Mouse (Mus musculus) kidney, postnatal 0 days (tissue): ENCODE measurements at regions not wholly inside any gene's neighbourhood (a gene's known extent, or its start where the extent isn't known, plus 50 kb on each side); places are given as distances from the start of the nearest gene placed in this dataset.

ENCODE experiments used
- ATAC-seq: fragments of 200-750 bp; cut with Nextera tagmentation; replicated peaks from 2 replicates; pipeline ENCODE4 v1.8.0; 2017; ENCODE audit warnings: low read depth, moderate number of reproducible peaks, moderate TSS enrichment, moderate library complexity; ENCODE audit not compliant: low FRiP score
- DNase-seq: peaks from one replicate; pipeline ENCODE4 v3.0.0-alpha.2; 2016; ENCODE audit warnings: low spot score
- H3K27ac ChIP-seq: fragments of 300-500 bp; sonication (generic); 2 replicates; pipeline ENCODE4 v1.5.1; 2014; ENCODE audit warnings: mild to moderate bottlenecking
- H3K27me3 ChIP-seq: fragments of 300-500 bp; sonication (generic); 2 replicates; pipeline ENCODE4 v1.6.1; 2014; ENCODE audit warnings: low read length, mixed read lengths; ENCODE audit not compliant: insufficient read depth
- H3K36me3 ChIP-seq: fragments of 300-500 bp; sonication (generic); 2 replicates; pipeline ENCODE4 v1.6.1; 2014; ENCODE audit warnings: low read length, mixed read lengths; ENCODE audit not compliant: insufficient read depth
- H3K4me1 ChIP-seq: fragments of 300-500 bp; sonication (generic); replicated peaks from 2 replicates; pipeline ENCODE4 v1.6.1; 2014; ENCODE audit warnings: antibody characterized with exemption, low read length, mixed read lengths; ENCODE audit not compliant: insufficient read depth
- H3K4me2 ChIP-seq: fragments of 300-500 bp; sonication (generic); 2 replicates; pipeline ENCODE4 v1.6.1; 2014; ENCODE audit warnings: mild to moderate bottlenecking, low read length, moderate library complexity, mixed read lengths
- H3K4me3 ChIP-seq: fragments of 300-500 bp; sonication (generic); replicated peaks from 2 replicates; pipeline ENCODE4 v1.5.1; 2014; ENCODE audit warnings: low read depth, low read length
- H3K9ac ChIP-seq: fragments of 300-500 bp; sonication (generic); 2 replicates; pipeline ENCODE4 v1.6.1; 2014; ENCODE audit warnings: low read depth, low read length
- H3K9me3 ChIP-seq: fragments of 300-500 bp; sonication (generic); replicated peaks from 2 replicates; pipeline ENCODE4 v1.6.1; 2016; ENCODE audit warnings: low read length, inconsistent platforms, mixed read lengths
- CTCF ChIP-seq: IDR thresholded peaks from 2 replicates; pipeline ENCODE4 v1.5.1; 2016; ENCODE audit warnings: antibody characterized with exemption, low read depth, mild to moderate bottlenecking, moderate library complexity
- WGBS: fragments of 180-500 bp; shearing (Covaris S2); extraction: QIAGEN DNeasy Blood & Tissue Kit; methylation state at CpG from one replicate; pipeline ENCODE4 v1.1.7; 2014; 5-methylcytosine and 5-hydroxymethylcytosine counted together

DNA sequence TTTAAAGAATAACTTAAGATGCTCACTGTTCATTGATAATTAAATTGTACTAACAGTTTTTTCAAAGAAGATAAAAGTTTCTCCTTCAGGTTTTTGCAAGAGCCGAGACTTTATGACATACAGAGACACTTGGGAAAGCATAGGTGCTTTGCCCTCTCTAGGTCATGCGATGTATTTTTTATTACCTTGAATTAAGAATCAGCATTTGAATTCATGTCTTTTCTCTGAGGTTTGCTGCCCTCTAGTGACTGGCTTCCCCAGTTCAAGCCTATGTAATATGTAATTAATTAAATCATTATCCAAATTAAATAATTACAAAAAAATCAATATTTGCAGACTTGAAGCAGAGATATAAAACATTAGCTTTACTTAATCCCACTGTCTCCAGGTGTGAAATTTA, 174.4 kb downstream of the Fam198b start:
- no peak overlapping the region for H3K4me3 ChIP-seq
- no peaks in the 10 kb centered on the region for H3K9me3 ChIP-seq
- H3K27ac ChIP-seq = no peak overlapping the region
- H3K4me2 ChIP-seq = no peak overlapping the region
- H3K4me1 ChIP-seq = 0 out of 2 replicates have a peak, but pooled peaks cover 4% of the 10 kb centered on the region
- H3K27me3 ChIP-seq = no peaks in the 10 kb centered on the region
- WGBS = 25% methylated on average over 2 of the region's 2 CpGs
- no peak overlapping the region for H3K9ac ChIP-seq
- peak; percentile 58 for DNase-seq
- no peak for ATAC-seq
- peak; percentile 79 for TF ChIP-seq CTCF
- H3K36me3 ChIP-seq = no peaks in the 10 kb centered on the region

DNA sequence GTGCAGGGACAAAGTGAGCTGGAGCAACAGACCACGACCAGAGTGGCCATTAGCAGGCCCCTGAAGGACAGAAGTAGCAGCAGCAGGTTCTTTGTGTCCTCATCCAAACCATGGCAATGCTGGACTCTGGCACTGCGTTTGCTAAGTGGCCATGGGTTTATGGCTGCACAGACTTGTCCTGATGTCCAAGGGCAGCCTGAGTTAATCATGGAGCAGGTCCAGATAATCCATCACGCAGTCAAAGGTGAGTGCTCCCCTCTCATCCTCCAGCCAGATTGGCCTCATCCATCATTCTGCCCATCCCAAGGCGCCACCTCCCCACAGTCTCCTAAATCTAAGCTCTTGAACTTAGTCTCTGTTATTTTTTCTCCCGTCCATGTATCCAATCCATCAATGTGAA, 186.4 kb downstream of the Fam198b start:
- no peaks in the 10 kb centered on the region for H3K27me3 ChIP-seq
- 41% methylated on average over 5 of the region's 5 CpGs for WGBS
- no peaks in the 10 kb centered on the region for H3K36me3 ChIP-seq
- DNase-seq = no peak
- no peak overlapping the region for H3K9ac ChIP-seq
- H3K4me1 ChIP-seq = no peaks in the 10 kb centered on the region
- H3K4me3 ChIP-seq = no peak overlapping the region
- H3K4me2 ChIP-seq = no peak overlapping the region
- no peak overlapping the region for H3K27ac ChIP-seq
- no peaks in the 10 kb centered on the region for H3K9me3 ChIP-seq
- no peak for ATAC-seq
- no peak for TF ChIP-seq CTCF

DNA sequence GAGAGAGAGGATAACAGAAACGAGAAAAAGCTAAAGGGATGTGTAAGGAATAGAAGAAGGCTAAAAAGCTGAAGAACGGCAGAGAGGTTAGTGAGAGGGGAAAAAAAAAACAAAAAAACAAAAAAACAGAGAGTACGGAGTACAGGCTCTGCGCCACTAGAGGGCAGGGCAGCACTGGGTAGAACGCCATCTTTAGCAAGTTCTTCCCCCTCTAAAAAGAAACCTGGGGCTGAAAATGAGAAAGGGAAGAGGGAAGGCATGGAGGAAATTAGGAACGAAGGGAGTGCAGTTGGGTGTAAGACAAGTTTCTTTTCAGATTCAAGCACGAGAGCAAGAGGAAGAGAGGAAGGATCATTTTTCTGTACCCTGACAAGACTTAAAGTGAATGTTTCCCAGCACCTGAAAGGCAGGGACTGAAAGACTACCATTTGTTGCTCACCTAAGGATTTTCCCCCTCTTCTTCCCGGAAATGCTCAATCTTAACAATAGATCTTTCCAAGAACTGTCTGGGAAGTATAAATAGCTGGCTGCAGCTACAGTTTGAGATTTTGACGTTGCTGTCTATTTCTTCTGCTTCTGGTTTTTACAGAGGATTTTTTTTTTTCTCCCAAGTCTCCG, 195.6 kb downstream of the Fam198b start:
- peak; percentile 93 for TF ChIP-seq CTCF
- no peaks in the 10 kb centered on the region for H3K9me3 ChIP-seq
- H3K9ac ChIP-seq = peak overlapping the region; percentile 24; the same call in 1 of the 2 replicates
- no peaks in the 10 kb centered on the region for H3K36me3 ChIP-seq
- peak overlapping the region; percentile 64 for H3K4me2 ChIP-seq
- DNase-seq (peak; percentile 95), ATAC-seq (0 out of 2 replicates have a peak, but pooled peaks have one; percentile 43)
- H3K27ac ChIP-seq = no peak overlapping the region
- H3K27me3 ChIP-seq = no peaks in the 10 kb centered on the region
- H3K4me1 ChIP-seq = no peaks in the 10 kb centered on the region
- WGBS = 6% methylated on average over 10 of the region's 10 CpGs
- peak overlapping the region; percentile 34 for H3K4me3 ChIP-seq

DNA sequence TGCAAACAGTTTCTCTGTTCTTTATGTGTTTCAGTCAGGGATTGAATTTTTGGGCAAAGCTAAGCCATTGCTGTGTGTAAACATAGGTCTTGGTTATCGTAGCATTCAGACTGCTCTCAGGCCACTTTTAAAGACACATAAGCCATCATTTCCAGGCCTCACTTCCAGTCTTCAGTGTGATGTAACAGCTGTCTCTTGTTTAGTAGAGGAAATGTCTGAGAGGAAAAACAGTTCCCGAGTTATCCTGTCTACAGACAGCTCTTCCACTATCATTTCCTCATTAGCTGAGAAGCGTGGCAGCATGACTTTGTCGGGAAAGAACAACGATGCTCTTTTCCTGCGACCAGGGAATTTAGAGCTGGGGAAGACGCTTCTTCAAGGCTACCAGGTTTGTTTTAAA, 196.9 kb downstream of the Fam198b start:
- no peak overlapping the region for H3K4me2 ChIP-seq
- TF ChIP-seq CTCF = no peak
- H3K9ac ChIP-seq = no peak overlapping the region
- peak; percentile 41 for DNase-seq
- no peak overlapping the region for H3K4me3 ChIP-seq
- no peaks in the 10 kb centered on the region for H3K9me3 ChIP-seq
- H3K27me3 ChIP-seq = no peaks in the 10 kb centered on the region
- 40% methylated on average over 7 of the region's 7 CpGs for WGBS
- H3K4me1 ChIP-seq = no peaks in the 10 kb centered on the region
- no peak for ATAC-seq
- H3K27ac ChIP-seq = no peak overlapping the region
- H3K36me3 ChIP-seq = no peaks in the 10 kb centered on the region

DNA sequence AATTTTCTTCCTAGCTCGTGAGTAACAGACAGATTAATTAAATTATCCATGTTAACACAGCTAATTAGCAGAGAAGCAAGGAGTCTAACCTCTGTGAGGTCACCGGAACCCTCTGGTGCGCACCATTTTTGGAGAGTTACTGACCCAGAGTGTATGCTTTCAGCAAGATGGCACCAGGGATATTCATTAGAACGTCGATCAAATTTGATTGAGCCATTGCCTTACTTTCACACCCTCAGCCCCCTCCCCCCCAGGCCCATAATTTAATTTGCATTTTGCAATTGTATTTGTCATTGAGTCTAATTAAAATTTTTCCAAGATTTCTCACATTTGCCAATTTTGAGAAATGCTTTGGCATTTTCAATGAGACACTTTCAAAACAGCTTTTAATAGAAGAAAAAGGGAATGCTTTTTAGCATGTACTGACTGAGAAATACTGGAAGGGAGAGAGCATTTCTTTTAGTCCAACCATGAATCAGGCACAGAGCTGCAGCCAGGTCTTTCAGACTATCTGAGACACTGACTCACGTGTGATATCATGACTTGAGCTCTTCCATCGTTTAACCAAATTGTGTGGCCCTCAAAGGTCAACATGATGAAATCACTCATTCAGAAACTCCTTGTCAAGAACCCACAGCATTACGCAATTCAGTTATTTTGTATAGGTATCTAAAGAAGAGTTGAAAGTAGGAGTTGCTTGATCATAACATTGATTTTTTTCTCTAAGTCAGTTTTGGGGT, 198.6 kb downstream of the Fam198b start:
- DNase-seq (no peak), ATAC-seq (no peak)
- H3K27me3 ChIP-seq = no peaks in the 10 kb centered on the region
- no peak overlapping the region for H3K27ac ChIP-seq
- TF ChIP-seq CTCF = no peak
- H3K4me2 ChIP-seq = no peak overlapping the region
- H3K4me1 ChIP-seq = no peaks in the 10 kb centered on the region
- H3K4me3 ChIP-seq = no peak overlapping the region
- 80% methylated on average over 8 of the region's 8 CpGs for WGBS
- no peaks in the 10 kb centered on the region for H3K9me3 ChIP-seq
- no peaks in the 10 kb centered on the region for H3K36me3 ChIP-seq
- no peak overlapping the region for H3K9ac ChIP-seq

DNA sequence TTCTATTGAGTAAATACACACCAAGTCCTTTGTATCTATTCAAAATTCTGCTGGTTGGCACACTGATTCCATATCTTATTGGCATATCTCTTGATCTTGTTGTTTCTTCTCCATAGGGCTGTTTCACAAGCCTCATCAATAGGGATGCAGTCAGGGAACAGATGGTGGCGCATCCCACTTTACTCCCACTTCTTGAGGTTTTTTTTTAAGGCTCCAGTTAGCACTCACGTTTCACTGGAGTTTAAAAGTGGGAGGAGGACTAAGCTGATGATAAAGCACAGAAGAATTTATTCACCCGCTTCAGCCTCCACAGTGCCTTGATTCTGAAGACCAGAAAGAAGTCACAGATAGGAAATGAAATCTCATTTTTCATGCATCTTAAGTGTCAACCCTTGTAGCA, 199.8 kb downstream of the Fam198b start:
- no peak overlapping the region for H3K27ac ChIP-seq
- H3K36me3 ChIP-seq = no peaks in the 10 kb centered on the region
- H3K4me2 ChIP-seq = no peak overlapping the region
- TF ChIP-seq CTCF = no peak
- H3K9ac ChIP-seq = no peak overlapping the region
- 37% methylated on average over 3 of the region's 3 CpGs for WGBS
- ATAC-seq (no peak), DNase-seq (peak; percentile 43)
- H3K4me3 ChIP-seq = no peak overlapping the region
- H3K9me3 ChIP-seq = no peaks in the 10 kb centered on the region
- no peaks in the 10 kb centered on the region for H3K27me3 ChIP-seq
- H3K4me1 ChIP-seq = no peaks in the 10 kb centered on the region

DNA sequence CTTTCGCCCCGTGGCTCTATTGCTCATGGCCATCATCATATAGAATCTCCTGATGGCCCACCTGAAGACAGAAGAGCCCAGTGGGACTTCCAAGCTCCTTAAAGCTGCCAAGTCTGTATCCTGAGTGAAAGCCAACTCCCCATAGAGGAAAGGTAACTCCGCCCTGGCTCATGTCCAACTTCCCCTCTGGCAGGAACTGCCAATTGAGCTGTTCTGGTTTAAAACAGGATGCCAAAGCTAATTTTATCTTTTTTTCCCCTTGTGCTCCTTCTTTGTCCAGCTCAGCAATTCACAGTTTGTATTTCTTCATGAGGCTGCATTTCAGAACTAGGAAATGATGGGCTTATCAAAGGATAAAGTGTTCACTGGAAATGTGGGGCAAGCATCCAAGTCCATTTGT, 215.3 kb downstream of the Fam198b start:
- H3K9ac ChIP-seq = no peak overlapping the region
- WGBS = 76% methylated on average over 3 of the region's 3 CpGs
- H3K9me3 ChIP-seq = no peaks in the 10 kb centered on the region
- DNase-seq = peak; percentile 41
- no peaks in the 10 kb centered on the region for H3K36me3 ChIP-seq
- no peak for TF ChIP-seq CTCF
- no peaks in the 10 kb centered on the region for H3K27me3 ChIP-seq
- ATAC-seq = no peak
- H3K27ac ChIP-seq = no peak overlapping the region
- H3K4me1 ChIP-seq = no peaks in the 10 kb centered on the region
- no peak overlapping the region for H3K4me2 ChIP-seq
- no peak overlapping the region for H3K4me3 ChIP-seq
